Mouse (Mus musculus): ENCODE results near the gene Strn.

DNA sequence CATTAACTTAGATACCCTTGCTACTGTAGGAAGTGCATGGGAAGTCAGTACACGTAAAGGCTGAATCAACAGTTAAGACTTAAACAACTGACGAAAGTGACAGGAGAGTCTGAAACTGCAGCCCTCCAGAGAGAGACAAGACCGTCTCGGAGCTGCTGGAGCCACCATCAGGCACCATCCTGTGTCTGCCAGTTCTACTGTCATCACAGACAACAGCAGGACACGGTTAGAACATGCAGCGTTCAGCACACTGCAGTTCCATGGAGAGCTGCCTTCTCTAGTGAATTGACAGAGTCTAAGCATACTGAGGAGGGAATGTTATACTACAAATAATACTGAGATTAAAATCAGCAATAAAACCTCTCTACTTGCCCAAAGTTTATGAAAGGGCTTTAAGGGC, 54.6 kb downstream of the Strn start:
- TF ChIP-seq GATA1 (IDR thresholded peaks at IDR 0.05; ENCODE audit: borderline replicate concordance, low read length): no peak
- TF ChIP-seq FLI1 (IDR thresholded peaks at IDR 0.05; ENCODE audit: low read length): no peak
